Mouse (Mus musculus): Measurements from ENCODE around the gene Plch1.

Plch1 gene

DNA sequence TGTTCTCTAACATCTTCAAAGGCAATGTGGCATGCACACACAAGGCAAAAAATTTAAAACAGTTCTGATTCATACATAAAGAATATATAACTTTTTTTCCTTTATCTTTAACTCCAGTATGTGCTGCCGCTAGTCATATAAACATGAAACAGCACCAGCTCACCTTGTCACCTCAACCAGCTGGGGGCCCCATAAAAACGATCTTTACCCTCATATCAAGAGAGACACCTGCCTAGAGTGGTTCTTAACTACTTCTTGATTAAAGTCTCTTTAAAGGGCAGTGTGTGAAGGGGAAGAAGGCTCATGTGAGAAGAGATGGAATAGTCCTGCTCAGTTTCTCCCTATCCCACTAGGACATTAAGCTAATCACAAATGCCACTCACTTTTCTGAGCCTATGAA, 205.6 kb downstream of the Plch1 start:
- DNase-seq (ENCODE audit: low spot score in 2 of 2): no peak

DNA sequence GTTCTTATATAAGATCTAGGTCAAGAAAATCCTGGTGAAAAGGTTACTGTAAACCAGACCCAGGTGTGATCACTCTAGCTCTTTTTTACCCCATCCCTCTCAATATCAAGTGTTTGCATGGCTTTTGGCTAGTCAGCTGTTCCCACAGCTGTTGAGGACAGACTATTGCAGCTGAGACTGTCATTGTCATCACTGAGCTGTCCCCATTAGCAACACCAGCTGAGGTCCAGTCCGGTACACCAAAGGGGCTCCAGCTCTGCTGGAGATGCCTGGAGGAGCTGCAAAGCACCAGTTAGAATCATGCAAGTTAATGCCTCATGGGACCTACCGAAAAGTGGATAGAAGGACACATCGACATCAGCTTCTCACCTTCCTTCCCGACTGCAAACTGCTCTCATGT, 206.5 kb downstream of the Plch1 start:
- DNase-seq (ENCODE audit: low spot score in 2 of 2): no peak

DNA sequence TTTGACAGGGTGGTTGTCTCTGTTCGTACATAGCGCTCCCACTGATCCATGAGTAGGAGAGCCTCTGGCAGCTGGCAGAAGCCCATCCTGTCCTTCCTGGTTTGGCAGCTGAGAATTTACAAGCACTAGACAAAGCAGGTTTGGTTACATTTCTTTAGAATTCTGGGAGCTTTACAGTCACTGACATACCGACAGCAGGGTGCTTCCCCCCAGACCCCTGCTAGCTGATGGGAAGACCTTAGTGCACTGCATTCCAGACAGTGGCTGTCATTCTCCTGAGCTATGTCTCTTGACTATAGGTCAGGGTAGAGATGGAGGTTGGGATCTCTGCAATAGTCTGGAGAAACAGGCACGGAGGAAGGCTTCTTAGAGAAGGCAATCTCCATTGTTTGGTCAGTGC, 230.5 kb downstream of the Plch1 start:
- DNase-seq (ENCODE audit: low spot score in 2 of 2): no peak

DNA sequence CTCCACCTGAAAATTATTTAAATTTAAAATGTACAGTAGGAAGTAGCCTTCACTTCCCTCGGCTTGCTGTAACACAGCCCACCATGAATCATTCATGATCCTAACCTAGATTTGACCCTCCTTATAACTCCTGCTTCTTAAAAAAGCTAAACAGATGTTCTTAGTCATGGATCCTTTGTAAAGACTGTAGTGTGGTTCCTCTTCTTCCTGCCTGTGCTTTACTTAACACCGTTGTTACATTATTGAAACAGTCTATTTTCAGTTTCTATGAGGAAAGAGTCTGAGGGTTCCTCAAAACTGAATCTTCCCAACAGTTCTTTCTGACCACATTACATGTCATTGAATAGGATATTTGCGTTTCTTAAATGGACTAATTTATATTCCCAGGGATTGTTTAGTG, 234.0 kb downstream of the Plch1 start:
- DNase-seq (ENCODE audit: low spot score in 2 of 2): no peak

DNA sequence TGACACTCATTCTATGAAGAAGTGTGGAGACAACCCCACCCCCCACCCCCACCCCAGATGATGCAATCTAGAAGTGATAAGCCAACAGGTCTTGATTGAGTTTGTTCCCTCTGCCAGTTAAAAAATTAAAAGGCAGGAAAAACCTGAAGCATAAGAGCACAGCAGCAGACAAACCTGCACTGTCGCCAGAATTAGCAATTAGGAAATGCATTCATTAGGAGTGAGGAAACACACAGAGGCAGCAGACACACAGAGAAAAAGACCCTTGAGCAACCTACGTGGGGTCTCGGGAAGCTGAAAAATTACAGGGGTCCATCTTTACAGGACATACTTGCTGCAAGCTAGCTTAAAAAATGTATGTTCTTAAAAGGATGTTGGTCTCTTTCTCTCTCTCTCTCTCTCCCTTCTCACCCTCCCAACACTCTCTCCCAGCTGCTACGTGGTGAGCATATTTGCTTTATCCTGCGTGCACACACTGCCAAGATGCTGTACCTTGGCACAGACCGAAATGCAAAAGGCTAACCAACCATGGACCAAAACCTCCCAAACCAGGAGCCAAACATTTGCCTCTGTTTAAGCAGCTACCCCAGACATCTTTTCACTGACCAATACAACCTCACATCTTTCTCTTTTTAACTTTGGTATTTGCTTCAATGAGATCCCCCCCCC, 234.6 kb downstream of the Plch1 start:
- no peak for DNase-seq (ENCODE audit: low spot score in 2 of 2)

Data from natural killer cell, adult 2 months (primary cell).